Mouse (Mus musculus) lung, embryonic 14.5 days (tissue): ENCODE measurements at regions not wholly inside any gene's neighbourhood (a gene's known extent, or its start where the extent isn't known, plus 50 kb on each side); places are given as distances from the start of the nearest gene placed in this dataset.

Experiments
- ATAC-seq: fragments of 200-750 bp; cut with Nextera tagmentation; 2 replicates; pipeline ENCODE4 v1.8.0; 2017; ENCODE audit warnings: mild to moderate bottlenecking, moderate TSS enrichment, moderate library complexity; ENCODE audit not compliant: insufficient read depth
- DNase-seq: peaks from one replicate; pipeline ENCODE4 v3.0.0-alpha.2; 2015
- H3K27ac ChIP-seq: fragments of 300-500 bp; sonication (generic); 2 replicates; pipeline ENCODE4 v1.5.1; 2014; ENCODE audit warnings: low read depth, mild to moderate bottlenecking, moderate library complexity
- H3K27me3 ChIP-seq: fragments of 300-500 bp; sonication (generic); 2 replicates; pipeline ENCODE4 v1.6.1; 2014; ENCODE audit warnings: low read length, control low read depth; ENCODE audit not compliant: insufficient read depth
- H3K36me3 ChIP-seq: fragments of 300-500 bp; sonication (generic); 2 replicates; pipeline ENCODE4 v1.6.1; 2014; ENCODE audit warnings: control low read depth; ENCODE audit not compliant: insufficient read depth
- H3K4me1 ChIP-seq: fragments of 300-500 bp; sonication (generic); 2 replicates; pipeline ENCODE4 v1.6.1; 2014; ENCODE audit warnings: antibody characterized with exemption, control low read depth; ENCODE audit not compliant: insufficient read depth
- H3K4me2 ChIP-seq: fragments of 300-500 bp; sonication (generic); 2 replicates; pipeline ENCODE4 v1.6.1; 2014; ENCODE audit warnings: mild to moderate bottlenecking
- H3K4me3 ChIP-seq: fragments of 300-500 bp; sonication (generic); 2 replicates; pipeline ENCODE4 v1.5.1; 2014; ENCODE audit warnings: low read depth, low read length
- H3K9ac ChIP-seq: fragments of 300-500 bp; sonication (generic); 2 replicates; pipeline ENCODE4 v1.6.1; 2014
- H3K9me3 ChIP-seq: fragments of 300-500 bp; sonication (generic); 2 replicates; pipeline ENCODE4 v1.6.1; 2016; ENCODE audit warnings: low read depth, low read length, control low read depth
- CTCF ChIP-seq: IDR thresholded peaks from 2 replicates; pipeline ENCODE4 v1.5.1; 2016; ENCODE audit warnings: antibody characterized with exemption, low read depth
- WGBS: fragments of 180-500 bp; shearing (Covaris S2); extraction: QIAGEN DNeasy Blood & Tissue Kit; methylation state at CpG from one replicate; pipeline ENCODE4 v1.1.7; 2014; 5-methylcytosine and 5-hydroxymethylcytosine counted together

- no peak overlapping the region for H3K27ac ChIP-seq
- no peak overlapping the region for H3K9ac ChIP-seq
- no peak for TF ChIP-seq CTCF
- H3K4me1 ChIP-seq, result no peaks in the 10 kb centered on the region
- no peak overlapping the region for H3K4me2 ChIP-seq
- DNase-seq, result no peak
- ATAC-seq, result no peak
- H3K9me3 ChIP-seq, result no peaks in the 10 kb centered on the region
- no peak overlapping the region for H3K4me3 ChIP-seq
- H3K36me3 ChIP-seq, result no peaks in the 10 kb centered on the region
- no peaks in the 10 kb centered on the region for H3K27me3 ChIP-seq
- 83% methylated on average over 6 of the region's 6 CpGs for WGBS
Measured at GRCm38 (mm10) chr3:150328811-150329210, 1108.9 kb upstream of the Adgrl4 start.

GRCm38 (mm10) chr3:150352139-150352725, 1085.5 kb upstream of the Adgrl4 start:
- Histone ChIP-seq H3K9me3 (no peaks in the 10 kb centered on the region), H3K4me2 (no peak overlapping the region), H3K9ac (no peak overlapping the region), H3K4me3 (no peak overlapping the region), H3K4me1 (no peaks in the 10 kb centered on the region), H3K27ac (no peak overlapping the region), H3K27me3 (no peaks in the 10 kb centered on the region), H3K36me3 (no peaks in the 10 kb centered on the region)
- no peak for DNase-seq
- 44% methylated on average over 9 of the region's 9 CpGs for WGBS
- no peak for ATAC-seq
- no peak for TF ChIP-seq CTCF

- Histone ChIP-seq H3K9me3 (no peaks in the 10 kb centered on the region), H3K36me3 (no peaks in the 10 kb centered on the region), H3K27ac (no peak overlapping the region), H3K4me2 (no peak overlapping the region), H3K4me3 (no peak overlapping the region), H3K27me3 (no peaks in the 10 kb centered on the region), H3K4me1 (no peaks in the 10 kb centered on the region), H3K9ac (no peak overlapping the region)
- DNase-seq, result no peak
- no peak for ATAC-seq
- no peak for TF ChIP-seq CTCF
- WGBS, result 66% methylated on average over 3 of the region's 3 CpGs
Measured at GRCm38 (mm10) chr3:150365766-150366165, 1071.9 kb upstream of the Adgrl4 start.

- no peak for ATAC-seq
- TF ChIP-seq CTCF, result peak; percentile 72
- no peaks in the 10 kb centered on the region for H3K4me1 ChIP-seq
- WGBS, result 14% methylated on average over 1 of the region's 1 CpGs
- H3K36me3 ChIP-seq, result no peaks in the 10 kb centered on the region
- H3K9ac ChIP-seq, result no peak overlapping the region
- H3K4me2 ChIP-seq, result no peak overlapping the region
- no peaks in the 10 kb centered on the region for H3K9me3 ChIP-seq
- DNase-seq, result peak; percentile 83
- H3K4me3 ChIP-seq, result no peak overlapping the region
- H3K27ac ChIP-seq, result no peak overlapping the region
- no peaks in the 10 kb centered on the region for H3K27me3 ChIP-seq
Measured at GRCm38 (mm10) chr3:150384996-150385627, 1052.6 kb upstream of the Adgrl4 start.

- H3K4me3 ChIP-seq, result no peak overlapping the region
- no peaks in the 10 kb centered on the region for H3K36me3 ChIP-seq
- no peak for ATAC-seq
Measured at GRCm38 (mm10) chr3:150401694-150402301, 1035.9 kb upstream of the Adgrl4 start.

GRCm38 (mm10) chr3:150406086-150406485, 1031.6 kb upstream of the Adgrl4 start:
- no peaks in the 10 kb centered on the region for H3K9me3 ChIP-seq
- no peak for DNase-seq

More at GRCm38 (mm10) chr3:150401694-150402301, 1035.9 kb upstream of the Adgrl4 start:
- Histone ChIP-seq H3K27me3 (no peaks in the 10 kb centered on the region), H3K4me2 (no peak overlapping the region), H3K9ac (no peak overlapping the region), H3K4me1 (no peaks in the 10 kb centered on the region), H3K9me3 (no peaks in the 10 kb centered on the region), H3K27ac (no peak overlapping the region)
- DNase-seq, result peak; percentile 11
- TF ChIP-seq CTCF, result no peak
- WGBS, result 80% methylated on average over 2 of the region's 2 CpGs

GRCm38 (mm10) chr3:150415277-150415676, 1022.4 kb upstream of the Adgrl4 start:
- Histone ChIP-seq H3K9ac (no peak overlapping the region), H3K36me3 (no peaks in the 10 kb centered on the region), H3K27ac (no peak overlapping the region), H3K4me2 (no peak overlapping the region), H3K9me3 (no peaks in the 10 kb centered on the region), H3K4me3 (no peak overlapping the region), H3K27me3 (no peaks in the 10 kb centered on the region), H3K4me1 (no peaks in the 10 kb centered on the region)
- DNase-seq, result no peak
- WGBS, result 90% methylated on average over 2 of the region's 2 CpGs
- TF ChIP-seq CTCF, result no peak
- no peak for ATAC-seq

More at GRCm38 (mm10) chr3:150406086-150406485, 1031.6 kb upstream of the Adgrl4 start:
- TF ChIP-seq CTCF, result no peak
- no peak overlapping the region for H3K27ac ChIP-seq
- 88% methylated on average over 6 of the region's 6 CpGs for WGBS
- no peak overlapping the region for H3K9ac ChIP-seq
- H3K27me3 ChIP-seq, result no peaks in the 10 kb centered on the region
- H3K4me1 ChIP-seq, result no peaks in the 10 kb centered on the region
- H3K36me3 ChIP-seq, result no peaks in the 10 kb centered on the region
- H3K4me3 ChIP-seq, result no peak overlapping the region
- no peak overlapping the region for H3K4me2 ChIP-seq
- ATAC-seq, result no peak
